ENCODE assay signal across 26 mouse cellular contexts in genomic region chr6:125680613-125681012, GRCm38 (mm10). TPM values are rescaled to one million over a fixed set of nuclear protein-coding genes. Genes with fewer than 3 reads are reported as not detected.
DNase-seq lines count a peak whose midpoint lies in the region; ATAC-seq and TF ChIP-seq lines count a peak whose summit lies in the region.
"Had no signal": no experiment of that assay in that cellular context is flagged by ENCODE, and none has a peak within 500 bp of the region (broad histone marks: within the 10 kb centered on the region; RNA-seq: fewer than 3 reads in every experiment).

No protein-coding gene starts in this region.

- no peak overlapping the region for H3K4me3 ChIP-seq in kidney, embryonic 16.5 days (ENCODE audit: low read length)
- no peak overlapping the region for H3K4me3 ChIP-seq in lung, postnatal 0 days (ENCODE audit: low read depth, low read length)
- no peak overlapping the region for H3K4me3 ChIP-seq in embryonic facial prominence, embryonic 14.5 days (ENCODE audit: low read depth, low read length)
- H3K4me3 ChIP-seq: embryonic facial prominence, embryonic 12.5 days; erythroblast, embryonic 14.5 days; forebrain, embryonic 12.5 days; hindbrain, embryonic 12.5 days; limb, embryonic 15.5 days; midbrain, embryonic 12.5 days had no signal

- H3K36me3 ChIP-seq in kidney, embryonic 16.5 days (ENCODE audit: insufficient read depth, low read length) = no peaks in the 10 kb centered on the region
- no peaks in the 10 kb centered on the region; the same call in 1 of the 2 replicates for H3K36me3 ChIP-seq in lung, postnatal 0 days (ENCODE audit: insufficient read depth, low read length)
- H3K36me3 ChIP-seq in embryonic facial prominence, embryonic 14.5 days (ENCODE audit: control insufficient read depth, insufficient read depth, low read length) = no peaks in the 10 kb centered on the region
- H3K36me3 ChIP-seq: embryonic facial prominence, embryonic 12.5 days; forebrain, embryonic 12.5 days; hindbrain, embryonic 12.5 days; limb, embryonic 15.5 days; midbrain, embryonic 12.5 days had no signal

- peaks cover 8% of the 10 kb centered on the region for H3K4me1 ChIP-seq in kidney, embryonic 16.5 days (ENCODE audit: insufficient read depth, low read length)
- H3K4me1 ChIP-seq in lung, postnatal 0 days (ENCODE audit: insufficient read depth, low read depth, low read length) = no peaks in the 10 kb centered on the region
- H3K4me1 ChIP-seq in embryonic facial prominence, embryonic 14.5 days (ENCODE audit: control insufficient read depth, insufficient read depth, low read length) = no peaks in the 10 kb centered on the region
- H3K4me1 ChIP-seq: embryonic facial prominence, embryonic 12.5 days; forebrain, embryonic 12.5 days; hindbrain, embryonic 12.5 days; midbrain, embryonic 12.5 days had no signal

- no peak for TF ChIP-seq EP300 in lung, postnatal 0 days (IDR thresholded peaks at IDR 0.05)

- DNase-seq in kidney, postnatal 10 days = peak; percentile 22
- peak; percentile 46 for DNase-seq in lung, postnatal 0 days (ENCODE audit: low spot score)
- DNase-seq in lung, postnatal 36 days = no peak
- DNase-seq in embryonic facial prominence, embryonic 14.5 days (ENCODE audit: low spot score) = peak; percentile 19
- no peak for DNase-seq in adrenal gland, adult (ENCODE audit: inconsistent age in 2 of 2, low spot score in 1 of 2)
- no peak for DNase-seq in layer of hippocampus, postnatal 10 days (ENCODE audit: low spot score in 2 of 2)
- DNase-seq: adrenal gland, adult 2 months; cerebellum, adult 18-20 months; cerebellum, postnatal 14 days; kidney, adult 8-10 months; right cerebral cortex, postnatal 25 days; spleen, adult 18-20 months had no signal

- no peak overlapping the region for H3K9ac ChIP-seq in kidney, embryonic 16.5 days (replicated peaks; ENCODE audit: low read length)
- no peak overlapping the region for H3K9ac ChIP-seq in lung, postnatal 0 days (replicated peaks; ENCODE audit: low read depth)
- H3K9ac ChIP-seq in embryonic facial prominence, embryonic 14.5 days (ENCODE audit: low read depth, low read length) = no peak overlapping the region
- H3K9ac ChIP-seq: embryonic facial prominence, embryonic 12.5 days; forebrain, embryonic 12.5 days; hindbrain, embryonic 12.5 days; limb, embryonic 15.5 days; liver, embryonic 14.5 days; midbrain, embryonic 12.5 days had no signal

- 38% methylated on average over 11 of the region's 11 CpGs for WGBS in kidney, embryonic 16.5 days
- 51% methylated on average over 11 of the region's 11 CpGs for WGBS in lung, postnatal 0 days
- 61% methylated on average over 11 of the region's 11 CpGs for WGBS in embryonic facial prominence, embryonic 14.5 days

- no peak for ATAC-seq in kidney, embryonic 16.5 days (ENCODE audit: low FRiP score, low TSS enrichment)
- ATAC-seq in lung, postnatal 0 days = no peak
- no peak for ATAC-seq in embryonic facial prominence, embryonic 14.5 days (ENCODE audit: low read depth)
- ATAC-seq: inflammation-experienced regulatory T-cells, adult 6 months; Patski had no signal

- H3K27ac ChIP-seq in kidney, embryonic 16.5 days (ENCODE audit: low read length) = no peak overlapping the region
- H3K27ac ChIP-seq in lung, postnatal 0 days (ENCODE audit: low read length) = no peak overlapping the region
- no peak overlapping the region for H3K27ac ChIP-seq in embryonic facial prominence, embryonic 14.5 days (replicated peaks; ENCODE audit: low read depth, low read length)
- H3K27ac ChIP-seq: embryonic facial prominence, embryonic 12.5 days; forebrain, embryonic 12.5 days; hindbrain, embryonic 12.5 days; limb, embryonic 15.5 days; liver, embryonic 14.5 days; midbrain, embryonic 12.5 days had no signal

- no peaks in the 10 kb centered on the region for H3K9me3 ChIP-seq in kidney, embryonic 16.5 days (ENCODE audit: low read length)
- H3K9me3 ChIP-seq in lung, postnatal 0 days (ENCODE audit: low read length) = no peaks in the 10 kb centered on the region
- no peaks in the 10 kb centered on the region for H3K9me3 ChIP-seq in embryonic facial prominence, embryonic 14.5 days (ENCODE audit: control insufficient read depth, low read length)
- H3K9me3 ChIP-seq: embryonic facial prominence, embryonic 12.5 days; forebrain, embryonic 12.5 days; hindbrain, embryonic 12.5 days; limb, embryonic 15.5 days; midbrain, embryonic 12.5 days had no signal

- TF ChIP-seq CTCF in lung, postnatal 0 days (IDR thresholded peaks at IDR 0.05) = no peak

- H3K27me3 ChIP-seq in kidney, embryonic 16.5 days (ENCODE audit: insufficient read depth, low read length) = no peaks in the 10 kb centered on the region
- no peaks in the 10 kb centered on the region for H3K27me3 ChIP-seq in lung, postnatal 0 days (replicated peaks; ENCODE audit: insufficient read depth, low read length)
- H3K27me3 ChIP-seq in embryonic facial prominence, embryonic 14.5 days (replicated peaks; ENCODE audit: control insufficient read depth, insufficient read depth, low read length) = no peaks in the 10 kb centered on the region
- H3K27me3 ChIP-seq: embryonic facial prominence, embryonic 12.5 days; forebrain, embryonic 12.5 days; hindbrain, embryonic 12.5 days; limb, embryonic 15.5 days; midbrain, embryonic 12.5 days; Patski had no signal

- H3K4me2 ChIP-seq in kidney, embryonic 16.5 days (replicated peaks; ENCODE audit: low read depth, low read length) = no peak overlapping the region
- H3K4me2 ChIP-seq in lung, postnatal 0 days (replicated peaks; ENCODE audit: low read depth, low read length) = no peak overlapping the region
- H3K4me2 ChIP-seq in embryonic facial prominence, embryonic 14.5 days (ENCODE audit: low read depth, low read length) = no peak overlapping the region
- H3K4me2 ChIP-seq: embryonic facial prominence, embryonic 12.5 days; forebrain, embryonic 12.5 days; hindbrain, embryonic 12.5 days; limb, embryonic 15.5 days; midbrain, embryonic 12.5 days had no signal

RNA-seq across cellular contexts. Expression of gene Ano2, which starts 9.6 kb away (rescaled TPM):
- polyA plus RNA-seq in kidney, embryonic 16.5 days (2015; fragmentation: Nextera tagmentation; extraction: Ambion mirVana) = 0.18 and 0.30 TPM in 2 replicates
- polyA plus RNA-seq in lung, postnatal 0 days (2015; fragmentation: Nextera tagmentation; extraction: Ambion mirVana) = 0.18 and 0.25 TPM in 2 replicates
- 0.89 and 1.2 TPM in 2 replicates for polyA plus RNA-seq in embryonic facial prominence, embryonic 14.5 days (2014; fragmentation: Nextera tagmentation; extraction: Ambion mirVana)
- total RNA-seq in layer of hippocampus, postnatal 10 days (2021) = 1 to 10 TPM; 3.9 to 4.1 TPM
- total RNA-seq: gastrocnemius, adult 18-20 months; heart, adult 8-10 months; heart, postnatal 25 days; megakaryocyte progenitor cell, adult 5-6 weeks had no signal
- polyA plus RNA-seq: inflammation-experienced regulatory T-cells, adult 6 months had no signal

Comparison
In these comparisons a context has a peak if more than half of its experiments do, and no peak if none do; other contexts are left out.
1. DNase-seq: peak in kidney, postnatal 10 days (single experiment), lung, postnatal 0 days (single experiment) and embryonic facial prominence, embryonic 14.5 days (single experiment); none in lung, postnatal 36 days (single experiment), adrenal gland, adult (0 of 2) and layer of hippocampus, postnatal 10 days (0 of 2).